Mouse (Mus musculus) C2C12 (cell line): ENCODE results near the gene Agtrap. TPM values are rescaled to one million over a fixed set of nuclear protein-coding genes. Genes with fewer than 3 reads are reported as not detected.
"Not testable (repeated sequence)": the region's sequence is repeated elsewhere in the genome, so short reads cannot be mapped to it uniquely, and the experiment has no call there.

ENCODE experiments used
- H3K27me3 ChIP-seq: one replicate; pipeline ENCODE4 v1.6.1; 2011; ENCODE audit not compliant: control insufficient read depth, insufficient read depth, insufficient read length
- H3K36me3 ChIP-seq: one replicate; pipeline ENCODE4 v1.6.1; 2011; ENCODE audit not compliant: control insufficient read depth, insufficient read depth
- H3K4me3 ChIP-seq: one replicate; pipeline ENCODE4 v1.5.1; 2011; ENCODE audit warnings: mild to moderate bottlenecking, control low read depth; ENCODE audit not compliant: poor library complexity, insufficient read depth, severe bottlenecking
- H3K79me2 ChIP-seq: one replicate; pipeline ENCODE4 v1.6.1; 2011; ENCODE audit not compliant: control insufficient read depth, insufficient read depth
- H3K79me3 ChIP-seq: one replicate; pipeline ENCODE4 v1.6.1; 2011; ENCODE audit warnings: low read depth, control low read depth
- H3ac ChIP-seq: one replicate; pipeline ENCODE3; 2011; ENCODE audit warnings: low read depth; ENCODE audit not compliant: control insufficient read depth, insufficient read length
- CEBPB ChIP-seq: IDR thresholded peaks from one replicate; pipeline ENCODE4 v1.6.1; 2011; ENCODE audit warnings: low read depth, mild to moderate bottlenecking, control low read depth, moderate library complexity
- CTCF ChIP-seq: IDR thresholded peaks from one replicate; pipeline ENCODE4 v1.5.1; 2011; ENCODE audit not compliant: control insufficient read depth, insufficient read depth, insufficient read length
- FOSL1 ChIP-seq: IDR thresholded peaks from one replicate; pipeline ENCODE4 v1.8.0; 2011; ENCODE audit warnings: mild to moderate bottlenecking, low read length; ENCODE audit not compliant: poor library complexity, insufficient read depth, severe bottlenecking
- MAX ChIP-seq: IDR thresholded peaks from one replicate; pipeline ENCODE4 v1.6.1; 2011; ENCODE audit warnings: mild to moderate bottlenecking, control low read depth
- MYOD1 ChIP-seq: IDR thresholded peaks from one replicate; pipeline ENCODE4 v1.6.1; 2011; ENCODE audit warnings: low read depth; ENCODE audit not compliant: control insufficient read depth, insufficient read length
- MYOG ChIP-seq: IDR thresholded peaks from one replicate; pipeline ENCODE4 v1.6.1; 2011; ENCODE audit not compliant: control insufficient read depth, insufficient read length; ENCODE audit errors: extremely low read depth
- USF1 ChIP-seq: IDR thresholded peaks from one replicate; pipeline ENCODE4 v1.6.1; 2011; ENCODE audit warnings: low read depth, mild to moderate bottlenecking, control low read depth, moderate library complexity
- polyA plus RNA-seq: library from polyadenylated mRNA; unstranded; fragments of >200 nt; fragmentation: generic; extraction: Trizol; gene quantifications from one replicate; pipeline ENCODE4 v1.2.1, GENCODE M21; 2012; ENCODE audit warnings: missing spikeins

Agtrap gene
- polyA plus RNA-seq, 1 experiment: 8.2 TPM

GRCm38 (mm10) chr4:148120555-148120954, 32.7 kb upstream of the Agtrap start:
- no peak for TF ChIP-seq MYOD1
- no peak for TF ChIP-seq MYOG
- TF ChIP-seq CEBPB: no peak
- Histone ChIP-seq H3K27me3 (no peaks in the 10 kb centered on the region), H3K79me2 (no peaks in the 10 kb centered on the region), H3ac (no peak overlapping the region), H3K79me3 (no peaks in the 10 kb centered on the region), H3K36me3 (no peaks in the 10 kb centered on the region), H3K4me3 (no peak overlapping the region)

DNA sequence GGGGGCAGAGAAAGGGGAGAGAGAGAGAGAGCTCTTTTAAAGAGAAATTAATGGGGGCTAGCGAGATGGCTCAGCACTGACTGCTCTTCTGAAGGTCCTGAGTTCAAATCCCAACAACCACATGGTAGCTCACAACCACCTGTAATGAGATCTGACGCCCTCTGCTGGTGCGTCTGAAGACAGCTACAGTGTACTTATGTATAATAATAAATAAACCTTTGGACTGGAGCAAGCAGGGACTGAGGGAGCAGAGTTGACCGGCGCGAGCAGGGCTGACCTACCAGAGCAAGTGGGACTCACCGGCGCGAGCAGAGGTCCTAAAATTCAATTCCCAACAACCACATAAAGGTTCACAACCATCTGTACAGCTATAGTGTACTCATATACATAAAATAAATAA, 31.7 kb upstream of the Agtrap start:
- not testable (repeated sequence) for H3K79me2 ChIP-seq, H3K36me3 ChIP-seq, H3K4me3 ChIP-seq, H3K79me3 ChIP-seq, H3K27me3 ChIP-seq, H3ac ChIP-seq

GRCm38 (mm10) chr4:148117392-148117791, 29.6 kb upstream of the Agtrap start:
- Histone ChIP-seq H3K36me3 (no peaks in the 10 kb centered on the region), H3ac (no peak overlapping the region), H3K79me3 (no peaks in the 10 kb centered on the region), H3K27me3 (no peaks in the 10 kb centered on the region), H3K79me2 (no peaks in the 10 kb centered on the region), H3K4me3 (no peak overlapping the region)
- TF ChIP-seq MAX (no peak), CTCF (no peak), MYOG (no peak), CEBPB (no peak), FOSL1 (no peak), MYOD1 (no peak), USF1 (no peak)

DNA sequence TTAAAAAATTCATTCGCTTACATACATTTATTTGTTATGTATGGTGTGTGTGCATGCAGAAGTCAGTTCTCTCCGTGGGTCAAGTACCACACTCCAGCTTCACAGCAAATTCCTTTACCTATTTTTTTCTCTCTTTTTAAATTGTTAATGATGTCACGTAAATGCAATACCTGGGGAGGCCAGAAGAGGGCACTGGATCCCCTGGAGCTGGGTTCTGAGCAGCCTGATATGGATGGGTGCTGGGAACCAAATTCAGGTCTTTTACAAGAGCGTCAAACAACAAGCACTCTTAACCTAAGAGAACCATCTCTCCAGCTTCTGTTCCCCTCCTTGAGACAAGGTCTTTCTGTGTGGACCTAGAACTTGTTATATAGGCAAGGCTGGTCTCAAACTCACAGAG, 28.8 kb upstream of the Agtrap start:
- no peaks in the 10 kb centered on the region for H3K79me3 ChIP-seq
- no peaks in the 10 kb centered on the region for H3K79me2 ChIP-seq
- no peak overlapping the region for H3ac ChIP-seq
- H3K36me3 ChIP-seq: no peaks in the 10 kb centered on the region
- H3K27me3 ChIP-seq: no peaks in the 10 kb centered on the region
- no peak for TF ChIP-seq MYOD1
- TF ChIP-seq MAX: no peak
- TF ChIP-seq CEBPB: no peak
- no peak for TF ChIP-seq CTCF
- TF ChIP-seq USF1: no peak
- TF ChIP-seq MYOG: no peak
- TF ChIP-seq FOSL1: no peak
- H3K4me3 ChIP-seq: no peak overlapping the region

DNA sequence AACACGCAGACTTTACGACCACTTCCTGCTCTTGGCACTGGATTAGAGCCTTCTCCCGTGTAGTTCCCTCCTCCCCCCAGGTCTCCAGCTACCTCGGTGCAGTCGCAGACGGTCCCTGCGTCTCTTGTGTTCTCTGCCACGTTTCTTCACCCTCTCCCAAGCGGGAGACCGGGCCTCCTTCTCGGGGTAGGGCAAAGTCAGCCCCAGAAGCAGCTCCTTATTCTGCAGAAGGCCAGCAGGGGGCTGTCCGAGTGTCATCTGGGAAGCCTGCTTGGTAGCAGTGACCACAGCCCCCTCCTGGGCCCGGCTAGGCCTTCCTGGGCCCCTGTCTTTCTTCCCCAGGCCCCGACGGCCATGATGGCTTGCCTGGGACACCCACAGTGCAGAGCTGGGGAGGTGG, 27.6 kb upstream of the Agtrap start:
- no peak overlapping the region for H3ac ChIP-seq
- no peaks in the 10 kb centered on the region for H3K36me3 ChIP-seq
- H3K4me3 ChIP-seq: no peak overlapping the region
- no peaks in the 10 kb centered on the region for H3K79me2 ChIP-seq
- H3K27me3 ChIP-seq: no peaks in the 10 kb centered on the region
- H3K79me3 ChIP-seq: no peaks in the 10 kb centered on the region
- TF ChIP-seq CTCF (peak; percentile 46), MYOG (no peak)

DNA sequence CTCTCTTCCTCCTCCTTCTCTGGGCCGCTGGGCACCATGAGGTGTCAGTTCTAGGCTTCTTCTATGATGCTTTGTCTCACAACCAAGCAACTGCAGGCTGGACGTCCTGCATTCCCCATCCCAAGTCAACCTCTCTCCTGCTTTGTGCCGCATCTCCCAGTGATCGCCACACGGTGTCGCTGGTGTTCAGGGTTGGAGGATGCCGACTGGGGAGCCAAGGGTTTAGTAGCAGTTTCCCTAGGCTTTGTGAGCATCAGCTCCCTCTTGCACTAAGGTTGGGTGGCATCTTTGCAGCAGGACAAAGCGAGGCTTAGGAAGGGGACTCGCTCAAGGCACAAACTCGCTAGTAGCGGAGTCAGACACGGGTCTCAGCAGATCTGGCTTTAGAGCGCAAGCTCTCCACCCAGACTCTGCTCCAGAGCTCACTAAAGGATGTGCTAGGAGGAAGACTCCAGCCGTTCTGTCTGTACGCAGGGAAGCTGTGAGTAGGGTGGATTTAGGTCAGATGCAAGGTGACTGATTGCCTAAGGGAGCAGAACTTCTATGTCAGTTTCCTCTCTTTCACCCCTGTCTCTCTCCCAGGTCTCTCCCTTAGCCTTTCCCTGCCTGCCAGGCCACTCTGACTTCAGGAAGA, 27.0 kb upstream of the Agtrap start:
- no peaks in the 10 kb centered on the region for H3K36me3 ChIP-seq
- no peaks in the 10 kb centered on the region for H3K27me3 ChIP-seq
- TF ChIP-seq CTCF (peak; percentile 62), MYOG (no peak)
- no peaks in the 10 kb centered on the region for H3K79me3 ChIP-seq
- H3K79me2 ChIP-seq: no peaks in the 10 kb centered on the region
- no peak overlapping the region for H3ac ChIP-seq
- H3K4me3 ChIP-seq: no peak overlapping the region
